Mouse (Mus musculus) embryonic facial prominence, embryonic 15.5 days (tissue): ENCODE results near the gene Ucp2. TPM values are rescaled to one million over a fixed set of nuclear protein-coding genes. Genes with fewer than 3 reads are reported as not detected.

Source experiments
- ATAC-seq: fragments of 200-750 bp; cut with Nextera tagmentation; 2 replicates; pipeline ENCODE4 v1.8.0; 2017; ENCODE audit warnings: low read depth, moderate TSS enrichment; ENCODE audit not compliant: insufficient number of reproducible peaks, low FRiP score, low TSS enrichment
- H3K27ac ChIP-seq: fragments of 300-500 bp; sonication (generic); replicated peaks from 2 replicates; pipeline ENCODE4 v1.5.1; 2015; ENCODE audit warnings: mild to moderate bottlenecking, inconsistent platforms
- H3K27me3 ChIP-seq: fragments of 300-500 bp; sonication (generic); 2 replicates; pipeline ENCODE4 v1.6.1; 2015; ENCODE audit warnings: inconsistent platforms
- H3K36me3 ChIP-seq: fragments of 300-500 bp; sonication (generic); 2 replicates; pipeline ENCODE4 v1.6.1; 2015; ENCODE audit warnings: mild to moderate bottlenecking, inconsistent platforms
- H3K4me1 ChIP-seq: fragments of 300-500 bp; sonication (generic); 2 replicates; pipeline ENCODE4 v1.6.1; 2015; ENCODE audit warnings: inconsistent platforms
- H3K4me2 ChIP-seq: fragments of 300-500 bp; sonication (generic); replicated peaks from 2 replicates; pipeline ENCODE4 v1.6.1; 2015; ENCODE audit warnings: mild to moderate bottlenecking, inconsistent platforms
- H3K4me3 ChIP-seq: fragments of 300-500 bp; sonication (generic); replicated peaks from 2 replicates; pipeline ENCODE4 v1.5.1; 2015; ENCODE audit warnings: mild to moderate bottlenecking, inconsistent platforms
- H3K9ac ChIP-seq: fragments of 300-500 bp; sonication (generic); 2 replicates; pipeline ENCODE4 v1.6.1; 2015; ENCODE audit warnings: inconsistent platforms
- H3K9me3 ChIP-seq: fragments of 300-500 bp; sonication (generic); replicated peaks from 2 replicates; pipeline ENCODE4 v1.6.1; 2016; ENCODE audit warnings: inconsistent platforms
- WGBS: fragments of 180-500 bp; shearing (Covaris S2); methylation state at CpG from one replicate; pipeline ENCODE4 v1.1.7; 2015; 5-methylcytosine and 5-hydroxymethylcytosine counted together
- polyA plus RNA-seq: library from polyadenylated mRNA; unstranded; fragments of >200 nt; fragmentation: Nextera tagmentation; extraction: Ambion mirVana; gene quantifications from 2 replicates; pipeline ENCODE4 v1.2.1, GENCODE M21; 2015

The Ucp2 gene
- polyA plus RNA-seq, 1 experiment from 2014 or later = 228 TPM

- peaks cover 15% of the 10 kb centered on the region; the same call in 1 of the 2 replicates for H3K36me3 ChIP-seq
- H3K27ac ChIP-seq = no peak overlapping the region
- no peaks in the 10 kb centered on the region for H3K9me3 ChIP-seq
- H3K4me1 ChIP-seq = no peaks in the 10 kb centered on the region
- H3K4me3 ChIP-seq = no peak overlapping the region
- ATAC-seq = no peak
- 87% methylated on average over 5 of the region's 5 CpGs for WGBS
- H3K27me3 ChIP-seq = no peaks in the 10 kb centered on the region; the same call in 1 of the 2 replicates
- H3K4me2 ChIP-seq = no peak overlapping the region
- no peak overlapping the region for H3K9ac ChIP-seq
Measured at GRCm38 (mm10) chr7:100503076-100503475, 9.9 kb downstream of the Ucp2 start.

GRCm38 (mm10) chr7:100504740-100505487 lies 11.8 kb downstream of the Ucp2 start:
- Histone ChIP-seq H3K27ac (no peak overlapping the region), H3K27me3 (no peaks in the 10 kb centered on the region; the same call in 1 of the 2 replicates), H3K4me3 (no peak overlapping the region), H3K4me2 (no peak overlapping the region), H3K4me1 (no peaks in the 10 kb centered on the region), H3K9me3 (no peaks in the 10 kb centered on the region), H3K9ac (no peak overlapping the region), H3K36me3 (0 out of 2 replicates have a peak, but pooled peaks cover under 1% of the 10 kb centered on the region)
- no peak for ATAC-seq
- WGBS = 76% methylated on average over 13 of the region's 13 CpGs

GRCm38 (mm10) chr7:100506494-100506893 lies 13.4 kb downstream of the Ucp2 start:
- H3K36me3 ChIP-seq = no peaks in the 10 kb centered on the region
- 64% methylated on average over 4 of the region's 4 CpGs for WGBS
- no peak for ATAC-seq

GRCm38 (mm10) chr7:100508670-100509069 lies 15.5 kb downstream of the Ucp2 start:
- ATAC-seq = no peak
- 70% methylated on average over 3 of the region's 3 CpGs for WGBS
- H3K4me1 ChIP-seq = no peaks in the 10 kb centered on the region
- no peaks in the 10 kb centered on the region for H3K36me3 ChIP-seq
- no peak overlapping the region for H3K9ac ChIP-seq
- no peaks in the 10 kb centered on the region; the same call in 1 of the 2 replicates for H3K27me3 ChIP-seq
- H3K4me2 ChIP-seq = no peak overlapping the region
- no peak overlapping the region for H3K4me3 ChIP-seq
- no peak overlapping the region for H3K27ac ChIP-seq
- no peaks in the 10 kb centered on the region for H3K9me3 ChIP-seq

More at GRCm38 (mm10) chr7:100506494-100506893, 13.4 kb downstream of the Ucp2 start:
- Histone ChIP-seq H3K27ac (no peak overlapping the region), H3K27me3 (no peaks in the 10 kb centered on the region; the same call in 1 of the 2 replicates), H3K4me3 (no peak overlapping the region), H3K9me3 (no peaks in the 10 kb centered on the region), H3K4me1 (no peaks in the 10 kb centered on the region), H3K9ac (no peak overlapping the region), H3K4me2 (no peak overlapping the region)

GRCm38 (mm10) chr7:100511602-100512001 lies 18.5 kb downstream of the Ucp2 start:
- Histone ChIP-seq H3K4me1 (no peaks in the 10 kb centered on the region), H3K9me3 (no peaks in the 10 kb centered on the region), H3K9ac (no peak overlapping the region), H3K36me3 (no peaks in the 10 kb centered on the region), H3K27me3 (no peaks in the 10 kb centered on the region), H3K4me2 (no peak overlapping the region), H3K27ac (no peak overlapping the region), H3K4me3 (no peak overlapping the region)
- 79% methylated on average over 8 of the region's 8 CpGs for WGBS
- no peak for ATAC-seq

- no peaks in the 10 kb centered on the region for H3K27me3 ChIP-seq
- H3K36me3 ChIP-seq = no peaks in the 10 kb centered on the region
- no peaks in the 10 kb centered on the region for H3K4me1 ChIP-seq
- H3K27ac ChIP-seq = no peak within 1 kb of the TSS
- H3K4me2 ChIP-seq = no peak within 1 kb of the TSS
- no peaks in the 10 kb centered on the region for H3K9me3 ChIP-seq
- no peak for ATAC-seq
- H3K4me3 ChIP-seq = no peak within 1 kb of the TSS
- H3K9ac ChIP-seq = no peak within 1 kb of the TSS
- WGBS = 50% methylated on average over 11 of the region's 11 CpGs
Measured at GRCm38 (mm10) chr7:100514573-100514972, 21.4 kb downstream of the Ucp2 start, which contains the start of gene Dnajb13. TSS of gene Dnajb13 (minus strand) at chr7:100514960.

- no peak overlapping the region for H3K4me2 ChIP-seq
- no peak overlapping the region for H3K4me3 ChIP-seq
- 66% methylated on average over 7 of the region's 7 CpGs for WGBS
- H3K4me1 ChIP-seq = no peaks in the 10 kb centered on the region
- no peaks in the 10 kb centered on the region for H3K9me3 ChIP-seq
- H3K27ac ChIP-seq = no peak overlapping the region
- no peak for ATAC-seq
- no peaks in the 10 kb centered on the region for H3K27me3 ChIP-seq
- no peaks in the 10 kb centered on the region for H3K36me3 ChIP-seq
- no peak overlapping the region for H3K9ac ChIP-seq
Measured at GRCm38 (mm10) chr7:100520204-100520603, 27.1 kb downstream of the Ucp2 start.

GRCm38 (mm10) chr7:100520663-100521285 lies 27.6 kb downstream of the Ucp2 start:
- Histone ChIP-seq H3K9ac (no peak overlapping the region), H3K4me1 (no peaks in the 10 kb centered on the region), H3K27ac (no peak overlapping the region), H3K4me3 (no peak overlapping the region), H3K9me3 (no peaks in the 10 kb centered on the region), H3K27me3 (no peaks in the 10 kb centered on the region), H3K4me2 (peak overlapping the region; percentile 28; the same call in 1 of the 2 replicates), H3K36me3 (no peaks in the 10 kb centered on the region)
- peak; percentile 34; the same call in 1 of the 2 replicates for ATAC-seq
- WGBS = 21% methylated on average over 10 of the region's 10 CpGs

- no peaks in the 10 kb centered on the region for H3K9me3 ChIP-seq
- WGBS = 69% methylated on average over 3 of the region's 3 CpGs
- H3K27me3 ChIP-seq = no peaks in the 10 kb centered on the region
- H3K4me2 ChIP-seq = no peak overlapping the region
- H3K9ac ChIP-seq = no peak overlapping the region
- H3K4me1 ChIP-seq = no peaks in the 10 kb centered on the region
- H3K36me3 ChIP-seq = no peaks in the 10 kb centered on the region
- no peak for ATAC-seq
- H3K27ac ChIP-seq = no peak overlapping the region
- no peak overlapping the region for H3K4me3 ChIP-seq
Measured at GRCm38 (mm10) chr7:100522222-100522621, 29.1 kb downstream of the Ucp2 start.

- no peak overlapping the region for H3K9ac ChIP-seq
- H3K27me3 ChIP-seq = no peaks in the 10 kb centered on the region
- H3K9me3 ChIP-seq = no peaks in the 10 kb centered on the region
- no peaks in the 10 kb centered on the region for H3K36me3 ChIP-seq
- H3K4me2 ChIP-seq = no peak overlapping the region
- 58% methylated on average over 8 of the region's 8 CpGs for WGBS
- H3K4me1 ChIP-seq = no peaks in the 10 kb centered on the region
- H3K27ac ChIP-seq = no peak overlapping the region
- ATAC-seq = no peak
- H3K4me3 ChIP-seq = no peak overlapping the region
Measured at GRCm38 (mm10) chr7:100524669-100525068, 31.5 kb downstream of the Ucp2 start.

- Histone ChIP-seq H3K9ac (no peak overlapping the region), H3K4me1 (no peaks in the 10 kb centered on the region), H3K9me3 (no peaks in the 10 kb centered on the region), H3K27ac (no peak overlapping the region), H3K4me3 (no peak overlapping the region), H3K4me2 (no peak overlapping the region), H3K36me3 (no peaks in the 10 kb centered on the region), H3K27me3 (no peaks in the 10 kb centered on the region)
- no peak for ATAC-seq
- 88% methylated on average over 5 of the region's 5 CpGs for WGBS
Measured at GRCm38 (mm10) chr7:100530766-100531165, 37.6 kb downstream of the Ucp2 start.
